Comparison of ENCODE assay signal across 8 mouse cellular contexts in genomic region chr2:134643514-134644300, GRCm38 (mm10). TPM values are rescaled to one million over a fixed set of nuclear protein-coding genes. Genes with fewer than 3 reads are reported as not detected.
A peak's percentile ranks its signal among the peaks of the same experiment; 100 is the strongest.
DNase-seq lines count a peak whose midpoint lies in the region; ATAC-seq and TF ChIP-seq lines count a peak whose summit lies in the region.

Gene Tmx4, minus strand, starts transcription at chr2:134644145.

- TF ChIP-seq EP300 in liver, postnatal 0 days (IDR thresholded peaks at IDR 0.05; ENCODE audit: low read depth), result no peak

- H3K4me2 ChIP-seq in forebrain, embryonic 12.5 days, result peak within 1 kb of the TSS; percentile 63
- peak within 1 kb of the TSS; percentile 66 for H3K4me2 ChIP-seq in liver, postnatal 0 days (ENCODE audit: low read depth, low read length)
- H3K4me2 ChIP-seq in neural tube, embryonic 14.5 days (ENCODE audit: low read depth, low read length), result peak within 1 kb of the TSS; percentile 84

- H3K27me3 ChIP-seq in E14TG2a.4 (ENCODE audit: insufficient read depth, low read length), result peaks cover 3% of the 10 kb centered on the region; the same call in 1 of the 2 replicates
- H3K27me3 ChIP-seq in forebrain, embryonic 12.5 days, result no peaks in the 10 kb centered on the region
- H3K27me3 ChIP-seq in liver, postnatal 0 days (ENCODE audit: insufficient read depth, low read length), result no peaks in the 10 kb centered on the region
- no peaks in the 10 kb centered on the region for H3K27me3 ChIP-seq in neural tube, embryonic 14.5 days (ENCODE audit: control insufficient read depth, insufficient read depth, low read length)

- peak within 1 kb of the TSS; percentile 83 for H3K9ac ChIP-seq in forebrain, embryonic 12.5 days
- H3K9ac ChIP-seq in liver, postnatal 0 days (replicated peaks), result peak within 1 kb of the TSS; percentile 69
- peak within 1 kb of the TSS; percentile 97 for H3K9ac ChIP-seq in neural tube, embryonic 14.5 days (replicated peaks; ENCODE audit: low read depth, low read length)

- intact Hi-C loops in heart, postnatal 10 days (cut with DNase I), result no loop called here

- no peaks in the 10 kb centered on the region for H3K9me3 ChIP-seq in E14TG2a.4 (ENCODE audit: low read length)
- no peaks in the 10 kb centered on the region for H3K9me3 ChIP-seq in forebrain, embryonic 12.5 days
- no peaks in the 10 kb centered on the region for H3K9me3 ChIP-seq in liver, postnatal 0 days (ENCODE audit: low read length)
- no peaks in the 10 kb centered on the region for H3K9me3 ChIP-seq in neural tube, embryonic 14.5 days (ENCODE audit: control insufficient read depth, low read length)

- DNase-seq in c-Kit-positive CD71-positive TER-119-positive erythroid progenitor cells, embryonic 14.5 days (ENCODE audit: low spot score), result peak; percentile 94
- peak; percentile 99 for DNase-seq in heart, postnatal 10 days
- peak; percentile 84 for DNase-seq in large intestine, adult 2 months (ENCODE audit: low read depth, low spot score)
- DNase-seq in liver, postnatal 0 days, result peak; percentile 99
- peak; percentile 100 for DNase-seq in testis, postnatal 10 days (ENCODE audit: low spot score)

- peak within 1 kb of the TSS; percentile 86 for H3K4me3 ChIP-seq in E14TG2a.4 (replicated peaks; ENCODE audit: low read length)
- H3K4me3 ChIP-seq in forebrain, embryonic 12.5 days (replicated peaks), result peak within 1 kb of the TSS; percentile 74
- peak within 1 kb of the TSS; percentile 59 for H3K4me3 ChIP-seq in liver, postnatal 0 days (ENCODE audit: low read depth, low read length)
- peak within 1 kb of the TSS; percentile 81 for H3K4me3 ChIP-seq in neural tube, embryonic 14.5 days (ENCODE audit: low read depth, low read length)

- TF ChIP-seq CTCF in E14TG2a.4 (conservative IDR thresholded peaks at IDR 0.05; ENCODE audit: low read length), result no peak
- TF ChIP-seq CTCF in liver, postnatal 0 days (IDR thresholded peaks at IDR 0.05; ENCODE audit: low read depth), result no peak

- peak within 1 kb of the TSS; percentile 99 for H3K27ac ChIP-seq in forebrain, embryonic 12.5 days
- peak within 1 kb of the TSS; percentile 87 for H3K27ac ChIP-seq in liver, postnatal 0 days (ENCODE audit: low read depth)
- H3K27ac ChIP-seq in neural tube, embryonic 14.5 days (ENCODE audit: low read depth, low read length), result peak within 1 kb of the TSS; percentile 100

- ATAC-seq in forebrain, embryonic 12.5 days (ENCODE audit: low FRiP score), result peak; percentile 99
- ATAC-seq in liver, postnatal 0 days, result peak; percentile 99
- peak; percentile 98 for ATAC-seq in neural tube, embryonic 14.5 days (ENCODE audit: low read depth)

- peaks cover 12% of the 10 kb centered on the region for H3K4me1 ChIP-seq in E14TG2a.4 (replicated peaks; ENCODE audit: low read depth, low read length)
- peaks cover 26% of the 10 kb centered on the region for H3K4me1 ChIP-seq in forebrain, embryonic 12.5 days
- H3K4me1 ChIP-seq in liver, postnatal 0 days (ENCODE audit: insufficient read depth), result peaks cover 22% of the 10 kb centered on the region
- peaks cover 18% of the 10 kb centered on the region for H3K4me1 ChIP-seq in neural tube, embryonic 14.5 days (ENCODE audit: control insufficient read depth, insufficient read depth, low read length)

- WGBS in forebrain, embryonic 12.5 days, result under 1% methylated on average over 54 of the region's 57 CpGs
- WGBS in large intestine, adult 2 months, result under 1% methylated on average over 56 of the region's 57 CpGs
- WGBS in liver, postnatal 0 days (ENCODE audit: insufficient replicate concordance), result 0% methylated on average over 56 of the region's 57 CpGs
- under 1% methylated on average over 57 of the region's 57 CpGs for WGBS in neural tube, embryonic 14.5 days

- H3K36me3 ChIP-seq in E14TG2a.4 (ENCODE audit: insufficient read depth, low read length), result no peaks in the 10 kb centered on the region
- H3K36me3 ChIP-seq in forebrain, embryonic 12.5 days (replicated peaks), result no peaks in the 10 kb centered on the region
- H3K36me3 ChIP-seq in liver, postnatal 0 days (replicated peaks; ENCODE audit: insufficient read depth, low read length), result 0 out of 2 replicates have a peak, but pooled peaks cover 3% of the 10 kb centered on the region
- H3K36me3 ChIP-seq in neural tube, embryonic 14.5 days (ENCODE audit: control insufficient read depth, insufficient read depth, low read length), result 0 out of 2 replicates have a peak, but pooled peaks cover 2% of the 10 kb centered on the region

RNA-seq across cellular contexts. Expression of gene Tmx4, which starts in this region (rescaled TPM):
- 72.0 and 74.0 TPM in 2 replicates for polyA plus RNA-seq in forebrain, embryonic 12.5 days (2016; fragmentation: Nextera tagmentation; extraction: Ambion mirVana)
- total RNA-seq in heart, postnatal 10 days (2021), result 10 to 100 TPM; 62.3 to 65.6 TPM
- polyA plus RNA-seq in large intestine, adult 2 months (2012; rRNA removed), result 1.2 and 1.5 TPM in 2 replicates
- 6.9 and 8.6 TPM in 2 replicates for polyA plus RNA-seq in liver, postnatal 0 days (2015; fragmentation: Nextera tagmentation; extraction: Ambion mirVana)
- 135 and 137 TPM in 2 replicates for polyA plus RNA-seq in neural tube, embryonic 14.5 days (2014; fragmentation: Nextera tagmentation; extraction: Ambion mirVana)

Comparison
In these comparisons a context has a peak if more than half of its experiments do, and no peak if none do; other contexts are left out.
1. Peak in every context shown above with its lines: DNase-seq, ATAC-seq, H3K4me3 ChIP-seq and H3K27ac ChIP-seq.